Mouse (Mus musculus) fibroblast of lung, adult 2 months (primary cell): Measurements from ENCODE around the gene Fam222a.

Source experiments
- DNase-seq: peaks from one replicate; pipeline ENCODE4 v3.0.0-alpha.2; 2011; ENCODE audit warnings: low read depth

The Fam222a gene

DNA sequence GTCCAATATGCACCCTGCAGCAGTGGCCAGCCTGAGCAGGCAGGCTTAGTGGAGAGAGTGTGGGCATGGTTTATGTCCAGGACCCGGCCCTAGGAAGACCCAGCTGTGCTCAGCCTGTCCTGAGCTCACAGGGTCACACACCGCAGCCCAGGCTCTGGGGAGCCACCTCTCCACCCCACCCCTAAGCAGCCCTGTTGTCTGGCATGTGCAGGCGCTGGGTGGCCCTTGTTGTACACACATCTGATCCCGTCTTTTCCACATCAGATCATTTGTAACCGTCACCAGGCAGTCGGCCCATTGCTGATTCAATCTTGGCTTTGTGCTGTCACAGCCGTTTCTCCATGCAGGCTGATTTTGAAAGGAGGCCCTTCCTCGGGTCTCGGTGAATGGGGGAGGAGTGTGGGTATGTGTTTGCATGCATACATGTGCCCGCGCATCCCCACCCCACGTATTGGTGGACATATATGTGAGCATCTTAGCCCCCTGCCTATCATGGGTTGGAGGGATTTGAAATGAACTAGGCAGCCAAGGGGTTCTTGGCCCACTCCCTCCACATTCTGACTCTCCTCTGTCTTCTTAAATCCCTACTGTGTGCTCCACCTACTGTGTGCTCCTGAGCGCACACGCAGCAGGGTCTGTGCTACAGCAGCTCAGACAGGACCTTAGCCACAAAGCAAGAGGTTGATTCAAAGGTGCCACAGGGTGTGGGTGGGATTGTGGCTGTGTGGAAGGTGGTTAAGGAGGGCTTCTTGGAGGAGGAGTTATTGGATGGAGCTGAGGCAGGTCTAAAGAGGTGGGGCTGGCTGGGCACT lies 16.7 kb downstream of the Fam222a start:
- DNase-seq: no peak

DNA sequence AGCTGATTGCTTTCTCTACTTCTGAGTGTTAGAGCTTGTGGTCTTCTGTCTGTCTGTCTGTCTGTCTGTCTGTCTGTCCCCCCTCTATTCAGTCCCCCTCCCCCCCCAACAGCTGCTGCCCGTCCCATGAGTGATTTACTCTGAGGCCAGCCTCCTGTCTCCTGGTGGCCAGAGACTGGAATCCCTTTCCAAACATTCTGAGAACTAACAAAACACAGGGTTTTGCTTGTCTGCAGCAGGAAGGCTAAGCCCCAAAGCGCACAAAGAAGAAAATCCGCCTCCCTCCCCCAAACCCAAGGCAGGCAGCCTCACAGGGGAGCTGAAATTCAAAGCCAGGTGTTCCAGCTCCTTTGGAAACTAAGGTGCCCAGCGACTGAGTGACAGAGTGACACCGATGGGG lies 17.9 kb downstream of the Fam222a start:
- no peak for DNase-seq

DNA sequence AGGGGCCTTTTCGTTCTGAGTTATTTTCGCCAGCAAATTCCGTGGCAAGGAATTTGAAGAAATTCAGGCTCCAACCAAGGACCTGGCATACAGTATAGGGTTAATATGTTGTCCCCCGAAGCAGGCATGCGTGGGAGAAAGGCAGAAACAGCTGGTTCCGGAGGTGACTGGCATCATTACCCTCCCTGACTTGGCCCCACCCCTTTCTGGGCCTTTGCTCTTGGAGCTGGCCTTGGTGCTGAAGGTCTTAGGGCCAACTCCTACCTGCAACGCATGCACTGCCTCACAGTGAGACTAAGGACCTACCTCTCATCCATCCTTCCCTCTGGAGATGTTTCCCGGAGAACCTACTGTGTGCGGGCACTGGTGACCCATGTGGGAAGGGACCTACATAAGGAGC lies 20.1 kb downstream of the Fam222a start:
- DNase-seq: no peak

DNA sequence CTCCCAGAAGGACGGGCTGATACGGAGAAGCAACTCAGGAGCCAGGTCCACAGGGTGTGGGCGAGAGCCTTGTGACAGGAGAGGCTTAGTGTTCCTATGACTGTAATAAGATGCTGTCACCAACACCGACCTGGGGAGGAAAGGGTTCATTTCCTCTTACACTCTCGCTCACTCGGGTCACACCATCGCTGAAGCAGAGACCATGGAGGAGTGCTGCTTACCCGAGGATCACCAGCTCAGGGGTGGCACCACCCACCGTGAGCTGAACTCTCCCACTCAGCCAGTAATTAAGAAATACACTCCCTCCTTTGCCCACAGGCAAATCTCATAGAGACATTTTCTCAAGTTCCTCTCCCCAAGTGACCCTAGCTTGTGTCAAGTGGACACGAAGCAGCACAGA lies 20.6 kb downstream of the Fam222a start:
- DNase-seq: no peak

DNA sequence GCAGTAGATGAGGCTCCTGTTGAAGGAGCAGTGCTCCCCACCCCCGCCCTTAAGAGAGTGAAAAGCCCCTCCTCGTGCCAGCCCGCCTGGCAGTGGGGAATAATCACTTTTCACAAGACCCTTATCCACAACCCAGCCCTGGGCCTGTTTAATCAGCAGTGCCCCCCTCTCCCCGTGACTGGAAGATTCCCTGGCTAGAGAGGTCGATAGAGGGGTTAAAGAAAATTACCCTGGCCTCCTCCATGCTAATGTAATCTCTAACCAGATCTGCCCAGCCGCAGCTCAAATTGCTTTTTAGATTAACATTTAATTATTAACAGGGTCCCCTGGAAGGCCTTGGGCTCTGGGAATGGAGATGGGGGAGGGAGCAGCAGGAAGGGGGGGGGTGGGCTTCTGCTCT lies 21.2 kb downstream of the Fam222a start:
- no peak for DNase-seq

DNA sequence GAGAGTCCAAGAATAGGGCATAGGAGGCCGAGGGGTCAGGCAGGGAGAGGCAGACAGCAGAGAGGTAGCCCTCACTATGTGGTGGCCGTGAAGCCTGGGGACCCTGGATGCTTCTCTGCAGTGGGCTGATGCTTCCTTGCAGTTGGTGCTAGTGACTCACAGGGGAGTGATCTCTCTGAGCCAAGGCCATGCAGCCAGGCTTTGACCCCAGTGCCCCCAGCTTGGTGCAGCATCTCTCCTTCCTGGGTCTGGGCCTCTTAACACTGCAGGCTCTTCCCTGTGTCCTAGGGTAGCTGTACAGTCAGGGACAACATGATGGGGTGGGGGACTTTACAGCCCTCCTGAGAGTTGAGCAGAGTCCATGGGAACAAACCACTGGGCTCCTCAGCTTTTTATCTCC lies 21.6 kb downstream of the Fam222a start:
- no peak for DNase-seq

DNA sequence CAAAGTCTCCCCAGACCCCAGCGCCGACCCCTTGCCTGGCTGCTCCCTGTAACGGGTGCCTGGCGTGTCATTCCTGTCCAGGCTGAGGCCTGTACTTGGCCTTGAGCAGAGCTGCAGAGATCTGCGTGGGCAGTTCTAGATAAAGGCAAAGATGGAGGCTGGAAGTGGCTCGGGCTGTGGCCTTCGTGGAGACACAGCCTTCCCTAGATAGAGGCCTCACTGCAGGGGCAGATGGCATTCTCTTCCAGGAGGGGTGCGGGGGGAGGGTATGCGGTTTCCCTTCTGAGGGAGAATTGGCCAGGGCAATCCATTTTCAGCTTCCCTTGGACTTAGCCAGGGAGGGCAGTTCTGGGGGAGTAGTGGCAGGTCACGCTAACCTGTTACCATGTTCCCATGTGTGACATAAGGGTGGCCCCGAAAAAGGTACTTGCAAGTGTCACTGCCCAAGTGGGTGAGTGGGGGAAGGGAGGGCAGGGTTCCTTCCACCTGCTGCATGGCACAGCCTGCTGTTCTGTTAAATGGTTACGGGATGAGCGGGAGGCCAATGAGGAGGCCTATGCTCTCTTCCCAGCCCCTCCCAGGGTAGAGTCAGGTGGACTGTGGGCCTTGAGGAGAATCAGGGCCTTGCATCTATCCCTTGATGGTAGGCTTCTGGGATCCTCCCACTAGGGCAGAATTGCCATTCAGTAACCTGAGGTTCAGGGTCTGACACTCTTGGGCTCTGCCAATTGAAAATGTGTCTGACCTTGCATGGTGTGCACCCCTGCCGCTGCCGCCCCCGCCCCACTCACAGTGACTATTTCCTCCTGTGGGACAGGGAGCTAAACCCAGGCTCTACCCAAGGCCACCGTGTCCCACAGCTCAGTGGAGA lies 22.5 kb downstream of the Fam222a start:
- DNase-seq: no peak

DNA sequence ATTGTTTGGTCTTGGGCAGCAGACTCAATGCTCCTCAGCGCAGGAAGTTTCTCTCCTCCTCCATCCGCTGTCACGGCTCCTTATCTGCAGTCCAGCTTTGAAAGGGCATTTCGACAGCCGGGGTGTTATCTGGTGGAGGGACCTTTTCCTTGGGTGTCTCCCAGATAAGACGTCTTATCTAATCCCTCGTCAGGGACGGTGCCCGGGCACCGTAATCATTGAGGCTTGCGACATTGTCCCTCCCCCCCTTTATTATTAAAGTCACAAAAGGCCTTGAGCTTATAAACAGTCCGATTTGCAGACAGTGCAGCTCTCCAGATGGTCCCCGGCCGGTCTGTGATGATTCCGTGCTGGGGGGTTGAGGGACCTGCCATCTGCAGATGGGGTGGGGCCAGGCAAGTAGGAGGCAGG lies 23.3 kb downstream of the Fam222a start:
- DNase-seq: no peak

DNA sequence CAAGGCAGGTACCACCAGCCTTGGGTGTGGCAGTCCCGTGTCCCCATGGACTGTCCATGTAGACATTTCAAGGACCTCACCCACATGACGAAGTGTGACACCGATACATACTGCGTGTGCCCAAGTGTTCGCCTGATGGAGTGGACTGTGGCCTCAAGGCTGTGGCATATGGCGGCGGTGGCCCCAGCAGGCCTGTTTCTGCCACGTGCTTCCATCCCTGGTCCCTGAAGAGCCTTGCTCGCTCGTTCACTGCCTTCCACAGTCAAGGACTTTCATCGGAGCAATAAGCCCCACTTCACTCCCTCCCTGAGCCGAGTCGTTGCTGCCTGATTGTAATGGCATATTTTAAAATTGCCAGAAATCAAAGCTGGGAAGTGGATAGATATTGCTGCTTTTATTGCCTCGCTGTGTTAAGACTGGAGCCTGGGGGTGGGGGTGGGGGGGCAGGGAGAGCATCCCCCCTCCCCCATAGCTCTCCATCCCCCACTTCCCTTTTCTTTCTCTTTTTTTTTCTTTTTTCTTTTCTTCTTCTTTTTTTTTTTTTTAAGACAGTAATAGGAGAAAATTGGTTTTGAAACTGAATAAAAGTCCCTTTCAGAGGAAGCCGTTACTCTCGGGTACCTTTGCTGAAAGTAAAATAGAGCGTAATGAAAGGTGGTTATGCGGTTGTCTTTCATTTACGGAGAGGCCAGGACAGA lies 24.8 kb downstream of the Fam222a start:
- no peak for DNase-seq

DNA sequence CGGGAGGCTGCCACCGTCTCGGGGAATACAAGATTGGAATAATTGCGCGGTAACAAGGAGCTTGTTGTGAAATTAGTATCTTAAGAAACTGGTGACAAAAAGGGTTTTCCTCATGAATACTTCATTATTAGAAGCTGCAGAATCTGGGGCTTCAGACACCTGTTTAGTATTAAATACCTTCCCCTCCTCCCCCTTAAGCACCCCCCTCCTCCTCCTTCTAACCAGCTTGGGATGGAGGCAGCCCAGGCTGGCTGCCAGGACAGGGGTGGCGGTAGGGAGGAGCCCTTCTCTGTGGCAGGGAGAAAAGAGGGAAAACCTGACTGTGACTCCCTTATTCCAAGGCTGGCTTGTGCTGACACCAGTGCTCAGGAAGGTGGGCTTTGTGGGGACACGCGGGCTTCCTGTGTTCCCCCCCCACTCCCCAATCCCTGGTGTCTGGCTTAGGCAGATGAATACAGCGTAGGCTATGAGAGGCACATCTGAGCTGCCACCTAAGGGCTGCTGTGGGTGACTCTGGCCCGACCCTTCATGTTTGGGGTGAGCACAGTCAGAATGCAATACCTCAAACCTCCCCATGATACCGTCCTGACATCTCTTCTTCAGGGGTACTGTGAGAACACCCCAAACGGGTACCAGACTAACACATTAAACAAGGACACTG lies 25.5 kb downstream of the Fam222a start:
- DNase-seq: no peak

- DNase-seq: no peak
Measured at GRCm38 (mm10) chr5:114593949-114594348, 26.1 kb downstream of the Fam222a start.

- DNase-seq: no peak
Measured at GRCm38 (mm10) chr5:114594741-114595241, 27.0 kb downstream of the Fam222a start.

- DNase-seq: no peak
Measured at GRCm38 (mm10) chr5:114596604-114597003, 28.8 kb downstream of the Fam222a start.

DNA sequence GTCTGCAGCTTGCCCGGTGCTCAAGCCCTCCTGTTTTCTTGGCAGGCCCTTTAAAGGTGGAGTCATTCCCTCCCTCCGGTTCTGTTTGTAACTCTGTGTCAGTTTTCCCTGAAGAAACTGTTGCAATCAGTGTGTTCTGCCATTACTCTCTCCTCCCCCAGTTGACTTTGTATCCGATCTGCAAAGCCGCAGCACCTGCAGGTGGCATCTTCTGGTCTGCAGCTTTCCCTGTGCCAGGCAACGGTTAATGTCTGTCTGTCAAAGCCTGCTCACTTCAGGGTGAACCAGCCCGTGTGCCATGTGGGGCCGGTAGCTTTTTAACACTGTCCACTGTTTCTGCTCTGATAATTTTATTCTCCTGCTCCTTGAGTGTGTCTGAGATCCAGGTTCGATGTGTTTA lies 29.4 kb downstream of the Fam222a start:
- DNase-seq: no peak

- no peak for DNase-seq
Measured at GRCm38 (mm10) chr5:114597652-114598051, 29.8 kb downstream of the Fam222a start.

DNA sequence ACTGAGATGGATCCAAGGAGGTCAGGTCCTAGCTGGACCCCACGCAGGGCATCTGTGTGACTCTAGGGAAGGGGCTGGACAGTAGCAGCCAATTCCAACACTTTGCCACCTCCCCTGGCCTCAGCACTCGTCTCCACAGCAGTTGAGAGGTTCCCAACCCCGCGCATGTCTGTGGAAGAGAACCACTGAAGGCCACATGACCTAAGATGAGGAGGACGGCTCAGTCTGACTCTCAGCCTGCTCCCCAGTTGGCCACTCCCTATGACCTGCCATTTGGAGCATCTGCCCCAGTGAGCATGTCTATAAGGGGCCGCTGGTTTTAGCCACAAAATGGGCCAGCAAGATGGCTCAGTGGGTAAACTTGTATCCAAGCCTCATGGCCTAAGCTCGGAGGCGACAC lies 34.2 kb downstream of the Fam222a start:
- no peak for DNase-seq

DNA sequence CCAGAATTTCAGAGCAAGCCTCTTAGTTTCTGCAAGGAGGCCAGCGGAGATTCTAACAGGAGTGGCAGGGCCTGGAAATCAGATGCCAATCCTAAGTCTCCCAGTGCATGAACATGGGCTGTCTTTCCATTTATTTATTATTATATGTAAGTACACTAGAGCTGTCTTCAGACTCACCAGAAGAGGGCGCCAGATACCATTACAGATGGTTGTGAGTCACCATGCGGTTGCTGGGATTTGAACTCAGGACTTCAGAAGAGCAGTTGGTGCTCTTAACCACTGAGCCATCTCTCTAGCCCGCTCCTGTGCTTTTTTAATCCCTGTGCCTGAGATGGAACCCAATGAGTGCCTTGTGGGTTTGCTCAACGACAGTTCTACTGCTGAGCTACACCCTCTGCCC lies 36.2 kb downstream of the Fam222a start:
- no peak for DNase-seq

DNA sequence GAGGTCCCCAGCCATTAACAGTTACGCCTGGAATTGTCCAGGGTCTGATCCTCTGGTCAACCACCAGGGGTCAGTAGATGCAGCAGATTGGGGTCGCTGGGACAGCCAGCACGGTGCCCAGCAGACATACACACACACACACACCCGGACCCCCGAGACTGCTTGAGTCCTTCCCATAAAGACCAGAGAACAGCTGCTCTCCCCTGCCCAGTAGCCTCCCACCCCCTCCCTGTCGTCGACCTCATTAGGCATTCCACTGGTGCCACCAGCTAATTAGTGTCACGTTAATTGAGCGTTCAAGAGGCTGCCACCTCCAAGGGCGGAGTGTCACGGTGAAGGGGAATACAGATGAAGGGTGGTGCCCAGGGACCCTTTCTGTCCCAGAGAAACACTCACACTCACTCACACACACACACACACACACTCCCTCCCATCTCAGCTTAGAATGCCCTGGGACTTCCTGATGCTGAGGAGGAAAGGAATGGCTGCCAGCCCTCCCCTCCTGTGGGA lies 37.0 kb downstream of the Fam222a start:
- no peak for DNase-seq

DNA sequence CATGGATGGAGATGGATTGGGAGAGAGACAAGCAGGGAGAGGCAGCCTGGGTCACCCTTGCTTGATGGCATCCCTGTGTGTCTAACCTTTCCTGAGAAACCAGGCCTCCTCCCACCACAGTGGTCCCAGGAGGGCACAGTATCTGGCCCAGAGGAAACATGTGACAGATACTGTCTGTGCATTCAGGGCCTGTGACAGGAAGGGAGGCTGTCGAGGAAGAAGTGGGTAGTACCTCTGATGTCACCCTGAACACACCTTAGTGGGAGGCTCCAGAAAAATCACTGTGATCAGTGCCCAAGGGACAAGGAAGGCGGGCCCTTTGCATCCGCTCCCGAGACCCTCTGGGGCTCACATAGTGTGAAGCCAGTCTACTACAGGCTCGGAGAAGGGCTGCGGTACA lies 38.2 kb downstream of the Fam222a start:
- DNase-seq: no peak

DNA sequence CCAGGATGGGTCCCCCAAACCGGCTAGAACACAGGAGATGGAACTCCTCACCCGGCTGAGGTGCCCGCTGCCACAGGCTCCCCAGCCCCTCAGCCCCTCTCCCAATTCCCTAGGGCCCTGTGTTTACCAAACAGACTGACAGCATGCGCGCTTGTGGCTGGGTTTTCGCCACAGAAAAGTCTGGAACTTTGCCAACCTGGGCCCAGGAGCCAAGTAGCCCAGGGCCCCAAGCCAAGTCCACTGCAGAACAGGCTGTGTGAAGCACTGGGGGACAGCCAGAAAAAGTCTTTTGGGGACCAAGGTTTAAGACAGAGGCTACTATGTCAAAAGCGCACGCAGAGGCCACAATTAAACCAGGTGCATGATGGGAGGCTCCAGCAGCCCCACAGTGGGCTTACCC lies 39.8 kb downstream of the Fam222a start:
- DNase-seq: no peak

DNA sequence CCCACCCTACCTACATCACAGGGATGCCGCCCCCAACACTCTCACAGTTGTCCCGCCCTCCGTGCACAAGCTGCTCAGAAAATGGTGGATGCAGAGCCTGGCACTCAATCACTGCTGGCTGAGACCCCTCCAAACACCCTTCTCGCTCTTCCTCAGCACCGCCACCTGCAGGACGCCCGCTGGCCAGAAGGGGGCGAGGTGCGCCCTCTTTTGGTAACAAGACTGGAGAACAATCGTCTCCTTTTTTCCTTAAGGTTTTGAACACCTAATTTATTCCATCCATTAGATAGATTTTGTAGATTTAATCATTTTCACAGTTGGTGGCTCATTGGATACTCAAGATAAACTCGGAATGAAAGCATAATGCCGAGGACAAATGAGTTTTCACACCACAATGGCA lies 40.7 kb downstream of the Fam222a start:
- no peak for DNase-seq

GRCm38 (mm10) chr5:114611256-114611655 lies 43.4 kb downstream of the Fam222a start:
- no peak for DNase-seq
